Mouse (Mus musculus) heart, postnatal 0 days (tissue): ENCODE measurements around the gene Notch2.

ENCODE experiments used
- CTCF ChIP-seq: IDR thresholded peaks from 2 replicates; pipeline ENCODE4 v1.5.1; 2016; ENCODE audit warnings: antibody characterized with exemption, control low read depth, low read depth
- EP300 ChIP-seq: IDR thresholded peaks from 2 replicates; pipeline ENCODE4 v1.6.1; 2016; ENCODE audit warnings: antibody characterized with exemption, low read depth

DNA sequence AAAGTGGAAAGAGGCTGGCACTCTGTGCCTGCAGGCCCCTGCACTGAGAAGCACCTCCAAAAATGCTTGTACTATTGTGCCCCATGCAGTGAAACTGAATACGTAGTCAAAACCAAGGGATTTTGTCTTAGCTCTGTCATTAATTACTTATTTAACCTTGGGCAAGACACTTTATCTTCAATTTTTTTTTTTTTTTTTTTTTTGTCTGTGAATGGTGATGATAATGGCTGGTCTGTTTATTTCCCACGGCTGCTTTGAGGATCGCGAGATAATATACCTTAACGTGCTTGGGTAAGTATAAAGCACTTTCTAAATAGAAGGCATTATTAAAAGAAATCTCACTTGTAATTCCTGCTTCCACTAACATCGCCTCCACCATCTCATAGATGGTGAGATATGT lies 5.2 kb upstream of the Notch2 start:
- TF ChIP-seq CTCF (no peak), EP300 (no peak)
